Mouse (Mus musculus): ENCODE data around the gene Grcc10.

Grcc10 gene

GRCm38 (mm10) chr6:124702102-124702783, 38.9 kb downstream of the Grcc10 start:
- no peak for DNase-seq (ENCODE audit: low read depth, low spot score)

- DNase-seq (ENCODE audit: low read depth, low spot score): no peak
These were observed 39.8 kb downstream of the Grcc10 start for GRCm38 (mm10) chr6:124701338-124701737.

DNA sequence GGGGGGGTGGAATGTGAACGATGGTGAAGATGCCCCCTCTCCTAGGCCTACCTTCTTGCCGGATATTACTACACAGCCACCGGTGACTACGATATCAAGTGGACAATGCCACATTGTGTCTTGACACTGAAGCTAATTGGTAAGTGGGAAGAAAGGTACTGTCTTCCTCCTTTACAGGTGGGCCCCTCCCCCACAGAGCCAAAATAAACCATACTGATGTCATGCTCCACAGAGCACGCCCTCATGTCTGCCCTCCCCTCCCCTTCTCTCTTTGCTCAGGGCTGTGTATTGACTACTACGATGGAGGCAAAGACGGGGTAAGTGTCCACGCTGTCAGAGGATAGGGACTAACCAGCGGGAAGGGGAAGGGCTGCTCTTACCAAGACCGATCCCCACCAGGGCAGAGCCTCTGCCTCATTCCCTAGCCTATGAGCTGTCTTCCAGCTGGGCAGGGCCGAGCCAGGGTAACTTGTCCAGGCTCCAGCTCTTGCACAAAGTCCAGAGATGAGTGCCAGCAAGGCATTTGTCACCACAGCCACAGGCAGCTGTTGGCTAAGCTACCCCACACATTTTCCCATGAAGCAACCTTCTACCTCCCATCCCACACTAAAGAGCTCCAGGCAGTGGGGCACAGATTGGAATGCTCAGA, 41.1 kb downstream of the Grcc10 start:
- DNase-seq (ENCODE audit: low read depth, low spot score): no peak

DNA sequence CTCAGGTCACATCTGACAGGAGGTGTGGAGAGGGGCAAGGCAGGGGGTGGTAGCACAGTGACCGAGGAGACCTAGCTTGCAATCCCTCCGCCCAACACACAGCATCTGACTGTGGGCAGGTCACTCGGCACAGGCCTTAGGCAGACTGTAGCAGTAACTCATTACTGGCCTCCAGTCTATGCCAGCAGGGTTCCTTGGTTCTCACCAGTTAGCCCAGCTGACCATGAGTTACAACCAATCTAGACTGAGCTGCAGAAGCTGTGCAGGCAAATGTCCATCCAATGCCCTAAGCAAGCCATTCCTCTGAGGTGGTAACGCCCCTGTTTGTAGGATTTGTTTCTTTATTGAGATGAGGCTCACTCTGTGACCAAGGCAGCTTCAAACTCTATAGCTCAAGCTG, 41.8 kb downstream of the Grcc10 start:
- no peak for DNase-seq (ENCODE audit: low read depth, low spot score)

DNA sequence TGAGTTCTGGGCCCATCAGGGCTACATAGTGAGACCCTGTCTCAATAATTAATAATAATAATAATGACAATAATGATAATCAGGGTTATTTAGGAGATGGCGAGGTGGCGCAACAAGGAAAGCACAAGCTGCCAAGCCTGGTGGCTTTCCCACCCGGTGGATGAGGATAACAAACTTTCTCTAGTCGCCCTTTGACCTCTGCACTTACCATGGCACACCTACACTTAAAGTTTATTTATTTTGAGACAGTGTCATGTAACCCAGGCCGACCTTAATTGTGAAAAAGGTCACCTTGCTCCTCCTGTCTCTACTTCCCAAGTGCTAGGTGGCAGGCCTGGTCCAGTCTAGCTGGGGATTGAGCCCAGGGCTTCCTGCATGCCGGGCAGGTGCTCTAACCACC, 42.4 kb downstream of the Grcc10 start:
- DNase-seq (ENCODE audit: low read depth, low spot score): no peak

GRCm38 (mm10) chr6:124696441-124697150, 44.6 kb downstream of the Grcc10 start:
- no peak for DNase-seq (ENCODE audit: low read depth, low spot score)

GRCm38 (mm10) chr6:124694166-124694955, 46.8 kb downstream of the Grcc10 start:
- DNase-seq (ENCODE audit: low read depth, low spot score): no peak

DNA sequence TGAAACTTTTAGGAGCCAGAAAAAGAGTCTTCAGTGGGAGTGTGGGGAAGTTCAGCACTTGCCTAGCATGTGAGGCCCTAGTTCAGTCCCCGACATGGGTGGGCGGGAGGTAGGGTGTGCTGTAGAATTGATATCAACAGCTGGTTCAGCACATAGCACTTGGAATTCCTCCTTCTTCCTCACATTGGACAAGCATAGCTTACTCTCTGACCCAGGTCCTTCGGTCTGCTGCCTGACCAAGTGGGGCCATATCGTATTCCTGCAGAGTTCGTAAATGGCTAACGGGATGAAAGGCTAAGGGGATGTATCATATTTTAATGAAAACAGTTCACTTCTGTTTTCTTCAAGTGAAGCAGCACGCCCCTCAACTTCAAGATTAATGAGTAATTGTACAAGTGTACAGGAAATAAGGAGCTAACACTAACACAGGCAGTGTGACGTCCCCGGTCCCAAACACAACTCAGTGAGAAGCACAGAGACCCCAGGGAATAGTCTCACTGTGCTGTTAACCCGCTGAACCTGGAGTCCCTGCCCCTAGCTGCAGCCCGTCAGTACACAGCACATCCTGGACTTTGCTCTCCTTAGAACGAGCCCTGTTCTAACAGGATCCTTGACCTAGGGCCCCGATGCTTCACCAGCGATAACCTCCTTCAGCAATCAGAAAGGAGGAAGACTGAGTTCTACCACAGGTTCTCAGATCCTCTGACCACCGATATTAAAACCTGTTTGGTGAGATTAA, 47.8 kb downstream of the Grcc10 start:
- DNase-seq (ENCODE audit: low read depth, low spot score): no peak

GRCm38 (mm10) chr6:124690517-124690916, 50.7 kb downstream of the Grcc10 start:
- DNase-seq (ENCODE audit: low read depth, low spot score): no peak

Data from brain, embryonic 18.5 days (tissue).